Mouse (Mus musculus): ENCODE data around the gene Zfp189. TPM values are rescaled to one million over a fixed set of nuclear protein-coding genes. Genes with fewer than 3 reads are reported as not detected.
A peak's percentile ranks its signal among the peaks of the same experiment; 100 is the strongest.
"Not testable (repeated sequence)": the region's sequence is repeated elsewhere in the genome, so short reads cannot be mapped to it uniquely, and the experiment has no call there.

Zfp189 gene
- polyA plus RNA-seq, 1 experiment, result 1.4 TPM

DNA sequence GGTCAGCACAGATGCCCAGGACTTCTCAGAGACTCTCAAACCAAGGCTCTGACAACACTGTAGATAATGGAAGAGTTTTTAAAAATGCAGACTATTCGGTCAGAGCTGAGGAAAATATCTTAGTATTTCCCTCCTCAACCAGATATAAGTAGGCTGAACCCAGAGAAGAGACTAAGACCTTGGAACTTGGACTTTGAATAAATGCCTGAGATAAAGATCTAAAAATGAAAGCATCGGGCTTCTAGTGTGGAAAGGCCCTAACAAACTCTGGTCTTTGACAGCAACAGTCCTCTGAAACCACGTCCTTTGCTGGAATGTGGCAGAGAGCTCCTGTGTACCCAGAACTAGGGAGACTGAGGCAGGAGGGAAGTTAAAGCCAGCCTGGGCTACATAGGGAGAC lies 14.6 kb upstream of the Zfp189 start, which contains the start of gene Baat:
Baat (minus strand) TSS at position 172 of the 400 bp plus-strand sequence.
- TF ChIP-seq POLR2AphosphoS2 (IDR thresholded peaks at IDR 0.05; ENCODE audit: insufficient read length, low read depth) (no peak), USF1 (IDR thresholded peaks at IDR 0.05; ENCODE audit: low read depth) (no peak), SRF (IDR thresholded peaks at IDR 0.05; ENCODE audit: control insufficient read depth, insufficient read length, low read depth) (no peak), E2F4 (IDR thresholded peaks at IDR 0.05; ENCODE audit: insufficient read depth) (no peak), CEBPB (IDR thresholded peaks at IDR 0.05; ENCODE audit: insufficient read depth, poor library complexity, severe bottlenecking) (no peak), MAX (IDR thresholded peaks at IDR 0.05; ENCODE audit: low read depth) (no peak)
- Histone ChIP-seq H3ac (ENCODE audit: control insufficient read depth, insufficient read length) (no peak within 1 kb of the TSS), H3K4me2 (ENCODE audit: low read depth) (no peak within 1 kb of the TSS), H3K27me3 (ENCODE audit: control insufficient read depth, insufficient read depth, insufficient read length) (no peaks in the 10 kb centered on the region), H3K79me2 (ENCODE audit: control insufficient read depth, insufficient read depth) (no peaks in the 10 kb centered on the region), H3K36me3 (ENCODE audit: control insufficient read depth, insufficient read depth) (no peaks in the 10 kb centered on the region), H3K4me3 (no peak within 1 kb of the TSS)

DNA sequence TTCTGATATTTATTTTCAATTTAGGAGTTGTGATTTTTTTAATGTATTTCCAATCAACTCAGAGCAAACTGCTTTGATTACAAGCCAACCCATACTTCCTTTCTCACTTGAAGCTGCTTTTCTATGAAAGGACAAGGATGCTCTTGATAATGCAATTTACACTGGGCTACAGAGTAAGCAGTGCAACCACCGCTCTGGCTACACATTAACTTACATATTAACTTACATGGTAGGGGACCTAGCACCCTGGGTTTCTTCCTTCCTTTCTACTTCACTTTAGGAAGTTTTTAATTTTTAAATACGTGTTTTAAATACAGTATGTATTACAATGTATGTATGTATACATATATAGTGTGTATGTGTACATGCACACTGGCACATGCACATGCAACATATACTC lies 11.8 kb upstream of the Zfp189 start:
- Histone ChIP-seq H3ac (ENCODE audit: control insufficient read depth, insufficient read length) (no peak overlapping the region), H3K4me3 (no peak overlapping the region), H3K79me2 (ENCODE audit: control insufficient read depth, insufficient read depth) (no peaks in the 10 kb centered on the region), H3K36me3 (ENCODE audit: control insufficient read depth, insufficient read depth) (peaks cover 12% of the 10 kb centered on the region), H3K4me2 (ENCODE audit: low read depth) (no peak overlapping the region), H3K27me3 (ENCODE audit: control insufficient read depth, insufficient read depth, insufficient read length) (no peaks in the 10 kb centered on the region)
- TF ChIP-seq CEBPB (IDR thresholded peaks at IDR 0.05; ENCODE audit: insufficient read depth, poor library complexity, severe bottlenecking), result no peak
- no peak for TF ChIP-seq SRF (IDR thresholded peaks at IDR 0.05; ENCODE audit: control insufficient read depth, insufficient read length, low read depth)
- no peak for TF ChIP-seq REST (IDR thresholded peaks at IDR 0.05; ENCODE audit: insufficient read depth, insufficient read length)
- TF ChIP-seq E2F4 (IDR thresholded peaks at IDR 0.05; ENCODE audit: insufficient read depth), result no peak
- TF ChIP-seq TCF3 (IDR thresholded peaks at IDR 0.05; ENCODE audit: insufficient read length, low read depth), result no peak
- no peak for TF ChIP-seq POLR2A (IDR thresholded peaks at IDR 0.05; ENCODE audit: insufficient read length, low read depth)
- TF ChIP-seq POLR2AphosphoS2 (IDR thresholded peaks at IDR 0.05; ENCODE audit: insufficient read length, low read depth), result no peak
- TF ChIP-seq MYOG (IDR thresholded peaks at IDR 0.05; ENCODE audit: control insufficient read depth in 1 of 3, insufficient read depth in 1 of 3, insufficient read length in 2 of 3, low read depth in 2 of 3), result no peak

DNA sequence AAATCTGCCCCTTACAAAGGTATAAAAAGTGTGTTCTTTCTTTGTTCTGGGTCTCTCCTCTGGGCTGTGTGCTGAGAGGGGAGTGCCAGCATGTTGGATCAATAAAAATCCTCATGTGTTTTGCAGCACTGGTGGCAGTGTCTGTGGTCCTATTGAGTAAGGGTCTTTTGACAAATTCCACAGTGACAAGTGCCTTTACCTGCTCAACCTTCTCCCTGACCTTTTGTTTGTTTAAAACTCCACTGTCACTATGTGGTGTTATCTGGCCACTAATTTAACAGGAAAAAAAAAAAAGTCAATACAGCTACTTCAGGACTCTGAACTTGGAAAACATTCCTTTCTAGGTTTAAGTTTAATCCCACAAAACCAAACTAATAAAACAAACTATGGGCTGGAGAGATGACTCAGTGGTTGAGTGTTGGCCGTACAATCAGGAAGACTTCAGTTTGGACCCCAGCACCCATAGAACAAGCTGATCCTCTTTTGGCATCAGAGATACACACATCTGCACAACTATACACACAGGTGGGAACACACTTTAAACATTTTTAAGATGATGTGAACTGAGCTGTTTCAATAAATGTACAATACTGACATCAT lies 10.6 kb upstream of the Zfp189 start:
- not testable (repeated sequence) for H3ac ChIP-seq (ENCODE audit: control insufficient read depth, insufficient read length); H3K27me3 ChIP-seq (ENCODE audit: control insufficient read depth, insufficient read depth, insufficient read length); H3K79me2 ChIP-seq (ENCODE audit: control insufficient read depth, insufficient read depth); H3K4me2 ChIP-seq (ENCODE audit: low read depth); H3K4me3 ChIP-seq
- peaks cover 12% of the 10 kb centered on the region for H3K36me3 ChIP-seq (ENCODE audit: control insufficient read depth, insufficient read depth)

DNA sequence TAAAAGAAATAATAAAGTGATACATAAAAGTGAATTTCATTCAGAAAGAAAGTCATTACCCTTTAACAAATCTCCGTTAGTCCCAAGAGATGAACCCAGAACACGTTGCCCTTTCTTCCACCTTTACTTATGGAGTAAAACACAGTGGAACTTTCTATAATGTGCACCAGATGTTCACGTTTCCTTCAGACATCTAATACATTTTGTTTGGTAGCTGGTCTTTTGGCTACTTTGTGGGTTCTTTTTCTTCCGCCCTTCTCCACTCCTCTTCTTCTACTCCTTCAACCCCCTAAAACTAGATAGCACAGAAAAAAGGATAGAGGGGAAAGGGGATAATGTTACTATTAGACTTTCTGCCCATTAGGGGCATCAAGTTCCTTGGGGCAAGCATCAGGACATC lies 8.3 kb upstream of the Zfp189 start:
- Histone ChIP-seq H3K27me3 (ENCODE audit: control insufficient read depth, insufficient read depth, insufficient read length) (no peaks in the 10 kb centered on the region), H3K4me2 (ENCODE audit: low read depth) (no peak overlapping the region), H3K36me3 (ENCODE audit: control insufficient read depth, insufficient read depth) (peaks cover 12% of the 10 kb centered on the region), H3ac (ENCODE audit: control insufficient read depth, insufficient read length) (no peak overlapping the region), H3K4me3 (no peak overlapping the region), H3K79me2 (ENCODE audit: control insufficient read depth, insufficient read depth) (peaks cover 29% of the 10 kb centered on the region)
- TF ChIP-seq E2F4 (IDR thresholded peaks at IDR 0.05; ENCODE audit: insufficient read depth) (no peak), CEBPB (IDR thresholded peaks at IDR 0.05; ENCODE audit: insufficient read depth, poor library complexity, severe bottlenecking) (no peak), TCF3 (IDR thresholded peaks at IDR 0.05; ENCODE audit: insufficient read length, low read depth) (no peak), MYOD1 (IDR thresholded peaks at IDR 0.05; ENCODE audit: control insufficient read depth in 1 of 3, insufficient read length in 2 of 3, low read depth in 2 of 3) (no peak), POLR2A (IDR thresholded peaks at IDR 0.05; ENCODE audit: insufficient read length, low read depth) (no peak), SRF (IDR thresholded peaks at IDR 0.05; ENCODE audit: control insufficient read depth, insufficient read length, low read depth) (no peak)

DNA sequence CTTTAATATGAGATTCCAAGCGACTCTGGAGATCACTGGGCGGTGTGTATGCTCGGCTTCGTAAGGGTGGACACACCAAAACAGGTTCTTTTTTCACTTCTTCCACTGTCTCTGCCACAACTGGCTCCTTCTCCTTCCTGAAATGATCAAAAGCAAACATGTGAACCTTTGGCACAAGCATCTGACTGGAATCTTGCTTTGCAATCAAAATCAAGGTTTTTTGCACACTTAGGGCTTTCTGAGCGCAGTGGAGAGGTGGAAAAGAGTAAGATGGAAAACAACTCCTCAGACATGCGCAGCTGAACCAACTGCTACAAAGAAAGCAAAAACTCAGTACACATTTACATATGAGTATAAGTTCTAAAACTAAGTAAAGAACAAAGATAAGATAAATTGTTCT lies 6.5 kb upstream of the Zfp189 start:
- Histone ChIP-seq H3K4me2 (ENCODE audit: low read depth) (no peak overlapping the region), H3K4me3 (no peak overlapping the region), H3ac (ENCODE audit: control insufficient read depth, insufficient read length) (no peak overlapping the region), H3K79me2 (ENCODE audit: control insufficient read depth, insufficient read depth) (peaks cover 47% of the 10 kb centered on the region), H3K27me3 (ENCODE audit: control insufficient read depth, insufficient read depth, insufficient read length) (no peaks in the 10 kb centered on the region), H3K36me3 (ENCODE audit: control insufficient read depth, insufficient read depth) (peaks cover 12% of the 10 kb centered on the region)
- TF ChIP-seq SRF (IDR thresholded peaks at IDR 0.05; ENCODE audit: control insufficient read depth, insufficient read length, low read depth), result no peak
- TF ChIP-seq USF1 (IDR thresholded peaks at IDR 0.05; ENCODE audit: low read depth), result no peak
- no peak for TF ChIP-seq POLR2A (IDR thresholded peaks at IDR 0.05; ENCODE audit: insufficient read length, low read depth)
- TF ChIP-seq REST (IDR thresholded peaks at IDR 0.05; ENCODE audit: insufficient read depth, insufficient read length), result no peak
- no peak for TF ChIP-seq TCF12 (IDR thresholded peaks at IDR 0.05; ENCODE audit: insufficient read depth, poor library complexity, severe bottlenecking)
- no peak for TF ChIP-seq MYOG (IDR thresholded peaks at IDR 0.05; ENCODE audit: control insufficient read depth in 1 of 3, insufficient read depth in 1 of 3, insufficient read length in 2 of 3, low read depth in 2 of 3)
- TF ChIP-seq E2F4 (IDR thresholded peaks at IDR 0.05; ENCODE audit: insufficient read depth), result no peak

DNA sequence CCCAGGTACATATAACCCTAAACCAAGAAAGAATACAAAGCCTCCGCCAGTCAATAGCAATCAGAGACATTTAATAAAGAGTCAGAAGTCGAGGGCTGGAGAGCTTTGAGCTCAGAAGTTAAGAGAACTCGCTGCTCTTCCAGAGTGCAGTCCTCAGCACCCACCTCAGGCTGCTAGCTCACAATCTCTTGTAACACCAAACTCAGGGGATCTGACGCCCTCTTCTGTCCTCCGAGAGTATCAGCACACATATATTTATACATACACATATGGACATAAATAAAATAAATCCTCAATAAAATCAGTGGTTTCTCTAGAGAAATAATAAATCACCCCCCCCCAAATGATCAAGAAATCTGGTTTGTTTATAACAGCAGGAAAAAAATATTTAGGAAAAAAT lies 1.5 kb upstream of the Zfp189 start:
- peak overlapping the region; percentile 85 for H3K4me2 ChIP-seq (ENCODE audit: low read depth)
- no peak for TF ChIP-seq MYOG (IDR thresholded peaks at IDR 0.05; ENCODE audit: control insufficient read depth in 1 of 3, insufficient read depth in 1 of 3, insufficient read length in 2 of 3, low read depth in 2 of 3)
- no peak for TF ChIP-seq MYOD1 (IDR thresholded peaks at IDR 0.05; ENCODE audit: control insufficient read depth in 1 of 3, insufficient read length in 2 of 3, low read depth in 2 of 3)
- no peak for TF ChIP-seq E2F4 (IDR thresholded peaks at IDR 0.05; ENCODE audit: insufficient read depth)
- TF ChIP-seq USF1 (IDR thresholded peaks at IDR 0.05; ENCODE audit: low read depth), result no peak
- no peak for TF ChIP-seq REST (IDR thresholded peaks at IDR 0.05; ENCODE audit: insufficient read depth, insufficient read length)
- no peak for TF ChIP-seq CEBPB (IDR thresholded peaks at IDR 0.05; ENCODE audit: insufficient read depth, poor library complexity, severe bottlenecking)
- TF ChIP-seq TCF3 (IDR thresholded peaks at IDR 0.05; ENCODE audit: insufficient read length, low read depth), result no peak
- TF ChIP-seq MAX (IDR thresholded peaks at IDR 0.05; ENCODE audit: low read depth), result no peak
- TF ChIP-seq TCF12 (IDR thresholded peaks at IDR 0.05; ENCODE audit: insufficient read depth, poor library complexity, severe bottlenecking), result no peak
- no peak for TF ChIP-seq POLR2A (IDR thresholded peaks at IDR 0.05; ENCODE audit: insufficient read length, low read depth)
- no peak for TF ChIP-seq POLR2AphosphoS2 (IDR thresholded peaks at IDR 0.05; ENCODE audit: insufficient read length, low read depth)
- TF ChIP-seq SRF (IDR thresholded peaks at IDR 0.05; ENCODE audit: control insufficient read depth, insufficient read length, low read depth), result no peak
- H3ac ChIP-seq (ENCODE audit: control insufficient read depth, insufficient read length), result no peak overlapping the region
- peak overlapping the region; percentile 87 for H3K4me3 ChIP-seq
- peaks cover 61% of the 10 kb centered on the region for H3K79me2 ChIP-seq (ENCODE audit: control insufficient read depth, insufficient read depth)
- no peaks in the 10 kb centered on the region for H3K27me3 ChIP-seq (ENCODE audit: control insufficient read depth, insufficient read depth, insufficient read length)
- peaks cover under 1% of the 10 kb centered on the region for H3K36me3 ChIP-seq (ENCODE audit: control insufficient read depth, insufficient read depth)

Measured in myocyte (in vitro differentiated cells).